Mouse (Mus musculus) gastrocnemius, postnatal 10 days (tissue): Measurements from ENCODE around the gene Lcor. TPM values are rescaled to one million over a fixed set of nuclear protein-coding genes. Genes with fewer than 3 reads are reported as not detected.

Experiments
- DNase-seq: peaks from one replicate; pipeline ENCODE4 v3.0.0; 2021; ENCODE audit warnings: mixed read lengths
- microRNA-seq, 2 experiments: library from miRNA; unstranded; fragments of <30 nt; microRNA quantifications; one replicate each; pipeline ENCODE4 v1.2.0; 2021
- total RNA-seq, 2 experiments: library from RNA; stranded (reverse); gene quantifications; 2 replicates each; pipeline ENCODE4 v1.2.3; 2021

The Lcor gene
- total RNA-seq, 2 experiments from 2014 or later: 14.9 to 20.0 TPM

- no peak for DNase-seq
These were observed 86.4 kb downstream of the Lcor start for GRCm38 (mm10) chr19:41568791-41569190.

DNA sequence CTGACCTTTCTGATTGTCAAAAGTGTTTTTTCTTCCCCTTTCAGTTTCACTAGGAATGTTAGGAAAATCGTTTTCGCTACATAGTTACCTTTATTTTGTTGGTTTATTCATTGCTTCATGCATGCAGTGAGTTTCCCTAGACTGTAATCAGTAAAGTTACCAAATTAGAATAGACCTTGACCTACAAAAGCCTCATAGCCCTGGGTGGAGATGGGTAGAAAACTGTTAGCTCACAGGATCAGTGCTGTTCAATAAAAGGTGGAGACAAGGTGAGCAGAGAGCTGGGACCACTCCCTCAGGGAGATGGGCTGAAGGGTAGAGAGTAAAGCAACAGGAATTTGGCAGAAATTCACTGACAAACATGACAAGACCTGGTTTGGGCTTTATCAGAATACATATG is 91.3 kb downstream of the Lcor start:
- no peak for DNase-seq

DNA sequence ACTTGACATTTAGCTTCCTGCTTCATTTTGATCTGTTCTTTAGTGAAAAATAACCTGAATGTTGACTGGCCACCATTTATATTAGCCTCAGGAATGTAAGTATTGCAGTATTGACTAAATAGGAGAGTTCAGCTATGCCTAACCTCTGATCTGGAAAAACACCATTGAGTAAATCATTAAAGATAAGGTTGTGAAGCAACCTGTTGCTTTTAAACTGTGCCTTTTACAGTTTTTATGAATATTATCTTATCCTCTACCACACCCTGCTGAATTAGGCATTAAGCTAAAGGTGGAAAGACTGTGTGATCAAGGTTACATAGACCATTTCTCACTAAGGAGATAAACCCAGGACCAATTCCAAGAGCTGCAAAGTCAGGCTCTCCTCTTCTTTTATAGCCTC is 95.1 kb downstream of the Lcor start:
- DNase-seq: no peak

DNA sequence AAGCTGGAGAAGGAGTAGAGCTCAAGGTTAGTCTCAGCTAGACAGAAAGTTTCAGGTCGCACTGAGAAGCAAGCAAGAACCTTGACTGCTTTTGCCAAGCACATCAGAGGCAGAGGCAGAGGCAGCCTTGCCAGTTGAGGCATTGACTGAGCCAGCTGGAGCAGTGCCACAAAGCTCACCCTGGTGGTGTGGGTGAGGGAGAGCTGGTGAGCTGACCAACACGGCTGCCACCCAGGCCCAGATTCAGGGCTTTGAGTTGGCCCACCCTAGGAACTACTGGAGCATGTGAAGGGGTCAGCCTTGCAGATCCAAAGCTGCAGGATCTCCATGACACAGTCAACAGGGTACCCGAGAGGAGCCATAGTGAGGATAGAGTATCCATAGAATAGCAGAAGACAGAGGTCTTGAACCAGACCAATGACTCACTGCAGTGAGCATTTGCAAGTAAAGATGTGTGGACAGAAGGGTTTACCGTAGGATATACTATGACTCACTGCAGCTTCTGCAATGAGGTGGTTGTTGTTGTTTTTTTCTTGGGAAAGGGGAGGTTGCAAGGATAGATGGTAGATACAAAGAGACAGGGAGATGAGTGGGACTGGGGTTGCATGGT is 97.0 kb downstream of the Lcor start:
- peak; percentile 44 for DNase-seq

- no peak for DNase-seq
These were observed 99.4 kb downstream of the Lcor start, which contains the start of gene Gm340 for GRCm38 (mm10) chr19:41581706-41582420. Gm340 (plus strand) TSS chr19:41582370.

- no peak for DNase-seq
These were observed 100.6 kb downstream of the Lcor start for GRCm38 (mm10) chr19:41582918-41583514.

DNA sequence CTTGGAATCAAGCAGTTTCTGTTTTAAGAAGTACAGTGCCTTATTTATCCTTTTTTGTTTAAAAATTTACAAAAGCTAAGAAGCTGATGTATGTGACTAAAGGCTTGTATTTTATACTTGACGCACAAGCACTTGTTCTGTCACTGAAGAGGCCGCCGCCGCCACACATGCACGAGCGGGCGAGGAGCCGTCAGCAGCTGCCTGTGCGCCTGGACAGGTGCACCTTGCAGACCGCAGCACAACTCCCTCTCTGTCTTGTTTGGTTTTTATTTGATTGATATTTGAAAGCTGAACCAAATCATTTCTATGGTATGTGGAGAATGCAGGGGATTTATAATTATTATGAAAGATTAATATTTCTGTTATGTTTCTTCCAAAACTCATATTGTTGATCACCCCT is 104.3 kb downstream of the Lcor start:
- DNase-seq: no peak

GRCm38 (mm10) chr19:41587431-41588222 is 105.2 kb downstream of the Lcor start:
- no peak for DNase-seq

DNA sequence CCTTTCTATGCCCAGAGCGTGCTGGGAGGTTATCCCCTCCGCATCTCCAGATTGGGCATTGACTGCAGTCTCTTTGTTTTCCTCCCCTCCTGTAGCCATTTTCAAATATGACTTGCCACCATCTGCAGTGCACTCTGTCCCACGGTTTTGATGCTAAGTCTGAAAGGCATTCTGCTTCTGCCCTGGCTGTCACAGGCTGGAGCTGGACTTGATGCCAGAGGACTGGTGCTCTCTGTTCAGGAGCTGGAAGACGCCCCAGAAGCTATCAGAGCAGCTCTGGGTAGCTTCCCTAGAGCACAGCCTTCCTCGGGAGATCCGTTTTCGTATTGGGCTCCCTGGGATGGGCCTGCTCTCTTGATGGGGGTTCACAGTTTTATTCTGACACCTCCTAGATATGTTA is 106.6 kb downstream of the Lcor start:
- no peak for DNase-seq

- DNase-seq: no peak
These were observed 107.2 kb downstream of the Lcor start for GRCm38 (mm10) chr19:41589681-41590080.

GRCm38 (mm10) chr19:41591808-41592207 is 109.4 kb downstream of the Lcor start:
- DNase-seq: no peak

GRCm38 (mm10) chr19:41597170-41597894 is 114.9 kb downstream of the Lcor start:
- DNase-seq: no peak

- no peak for DNase-seq
These were observed 118.2 kb downstream of the Lcor start for GRCm38 (mm10) chr19:41600647-41601046.

DNA sequence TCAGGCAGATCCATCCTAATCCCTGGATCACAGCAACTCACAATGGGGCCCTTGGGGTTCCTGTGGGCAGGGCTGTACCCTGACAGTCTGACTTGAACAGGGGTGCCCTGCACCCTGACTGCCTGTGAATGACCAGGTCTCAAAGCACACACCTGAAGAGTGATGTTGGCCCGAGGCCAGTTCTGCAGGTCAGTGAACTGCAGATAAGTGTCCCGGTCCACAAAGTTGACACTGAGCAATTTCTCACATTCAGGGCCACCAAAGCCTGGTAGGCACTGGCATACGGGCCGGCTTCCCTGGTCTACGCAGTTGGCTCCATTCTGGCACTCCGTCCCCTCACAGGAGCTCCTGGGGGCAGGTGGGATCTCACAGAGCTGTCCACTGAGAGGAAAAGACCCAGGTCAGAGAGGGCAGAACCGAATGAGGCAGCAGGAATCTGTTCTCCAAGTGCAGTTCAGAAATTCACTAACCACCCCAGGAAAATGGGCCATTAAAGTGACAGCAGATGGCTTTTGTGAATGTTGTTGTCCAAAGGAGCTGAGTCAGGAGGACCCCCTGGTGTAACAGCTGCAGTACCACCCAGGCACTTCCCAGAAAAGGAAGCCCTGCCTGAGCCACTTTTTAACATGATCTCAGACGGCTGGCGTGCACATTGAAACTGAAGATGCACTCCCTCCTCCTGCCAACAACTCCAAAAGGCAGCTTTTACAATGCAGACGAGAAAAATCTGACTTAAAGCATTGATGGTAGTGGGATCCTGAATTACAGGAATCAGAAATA is 124.0 kb downstream of the Lcor start:
- DNase-seq: no peak

DNA sequence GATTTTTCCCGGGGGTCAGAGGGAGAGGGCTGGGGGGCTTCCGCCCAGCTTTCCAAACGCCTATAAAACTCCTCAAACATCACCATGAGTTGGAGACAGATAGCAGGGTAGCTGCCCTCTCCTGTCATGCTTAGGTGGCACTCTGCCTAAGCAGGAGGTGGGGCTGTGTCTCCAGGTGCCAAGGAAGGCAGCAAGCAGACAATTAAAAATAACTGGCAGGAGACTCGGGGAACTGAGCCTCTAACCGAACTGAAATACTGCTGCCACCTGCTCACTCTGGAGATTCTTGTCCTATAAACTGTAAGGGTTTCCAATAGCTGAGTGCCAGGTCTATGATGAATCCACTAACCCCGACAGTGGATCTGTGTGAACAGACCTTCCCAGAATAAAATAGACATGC is 129.2 kb downstream of the Lcor start:
- DNase-seq: no peak

Small RNA genes lying within 50 kb of the gene (microRNA-seq; reads per million reads assigned to microRNA genes)
- 0 reads per million in 2 experiments for gene Mir8091

Other genes starting within 250 kb of the Lcor start
- 10 to 100 TPM; 92.6 to 99.5 TPM for gene Tm9sf3, start 218.6 kb upstream of the Lcor start, total RNA-seq
- 1 to 10 TPM in 1 of 2 experiments, under 1 TPM in 1; 0.87 to 2.7 TPM for gene Pik3ap1, start 97.5 kb upstream of the Lcor start, total RNA-seq
- gene Gm340, start 99.7 kb downstream of the Lcor start, total RNA-seq: 1 to 10 TPM; 7.7 to 9.8 TPM